Mouse (Mus musculus): Measurements from ENCODE around the gene Tsku. TPM values are rescaled to one million over a fixed set of nuclear protein-coding genes. Genes with fewer than 3 reads are reported as not detected.

Gene Tsku
- total RNA-seq, 4 experiments from 2014 or later, result 2.4 to 4.2 (median 2.9) TPM

DNA sequence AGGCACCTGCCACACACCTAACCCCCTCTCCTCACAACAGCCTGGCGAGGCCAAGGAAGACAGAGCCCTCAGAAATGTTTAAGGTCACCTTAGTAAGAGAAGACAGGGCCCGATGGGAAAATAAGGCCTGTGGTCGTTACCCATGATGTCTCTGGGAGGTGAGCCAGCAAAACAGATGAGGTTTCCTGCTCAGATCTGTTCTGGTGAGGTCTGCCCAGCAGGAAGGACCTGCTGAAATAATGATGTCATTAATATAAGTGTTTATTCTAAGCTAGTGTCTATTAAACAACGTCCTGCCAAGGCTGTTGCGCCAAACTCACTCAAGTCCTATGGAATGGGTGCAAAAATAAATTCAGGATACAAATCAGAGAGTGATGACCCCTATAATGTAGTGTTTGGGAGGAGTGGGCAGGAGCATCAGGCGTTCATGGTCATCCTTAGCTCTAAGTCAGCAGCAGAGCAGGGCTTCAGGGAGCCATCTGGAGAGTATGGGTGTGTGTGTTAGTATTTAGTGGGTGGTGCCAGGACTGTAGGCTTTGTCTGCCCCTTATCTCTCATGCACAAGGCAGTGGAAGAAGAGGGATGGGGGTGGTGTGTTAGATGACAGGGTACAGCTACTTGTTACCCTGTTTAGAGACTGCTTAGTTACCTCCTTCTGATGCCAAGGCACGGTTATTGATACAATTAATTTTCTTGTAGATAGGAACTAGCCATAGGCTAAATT, 31.3 kb downstream of the Tsku start:
- no peak for DNase-seq (ENCODE audit: low spot score in 2 of 2)

DNA sequence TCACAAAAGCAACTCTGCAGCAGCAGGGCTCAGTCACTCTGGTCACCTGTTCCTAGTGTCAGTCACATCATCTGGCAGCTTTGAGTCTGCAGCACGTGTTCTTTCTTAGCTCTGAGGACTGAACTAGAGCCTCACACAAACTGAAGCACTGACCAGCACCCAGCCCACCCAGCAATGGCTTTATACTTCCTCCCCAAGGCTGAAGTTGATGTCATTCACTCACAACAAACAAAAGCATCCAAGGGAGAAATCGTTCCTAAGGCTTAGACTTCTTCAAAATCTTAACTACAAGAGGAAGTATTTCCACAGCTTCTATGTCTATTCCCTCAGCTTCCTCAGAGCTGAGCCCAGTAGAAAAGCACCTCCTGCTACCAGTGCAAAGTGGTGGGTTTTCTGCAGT, 32.8 kb downstream of the Tsku start:
- no peak for DNase-seq (ENCODE audit: low spot score in 2 of 2)

DNA sequence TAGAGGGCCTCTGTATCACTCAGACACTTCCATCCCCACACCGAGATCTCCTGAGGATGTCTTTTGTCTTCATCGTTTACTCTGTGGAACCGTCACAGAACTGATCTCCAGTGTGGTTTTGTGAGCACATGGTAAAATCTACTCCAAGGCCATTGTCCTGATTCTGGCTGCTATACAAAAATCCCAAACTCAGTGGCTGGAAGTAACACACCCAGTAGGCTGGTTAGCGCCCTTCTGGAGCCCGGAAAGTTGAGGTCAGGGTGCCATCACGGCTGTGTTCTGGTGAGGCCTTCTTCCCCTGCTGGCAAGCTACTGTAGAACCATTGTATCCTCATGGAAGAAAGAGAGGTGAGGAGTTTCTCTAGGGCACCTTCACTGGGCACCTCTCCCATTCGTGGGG, 35.1 kb downstream of the Tsku start:
- DNase-seq (ENCODE audit: low spot score in 2 of 2), result no peak

- DNase-seq (ENCODE audit: low spot score in 2 of 2), result no peak
These were observed 36.9 kb downstream of the Tsku start for GRCm38 (mm10) chr7:98324228-98324627.

- no peak for DNase-seq (ENCODE audit: low spot score in 2 of 2)
These were observed 37.7 kb downstream of the Tsku start for GRCm38 (mm10) chr7:98323288-98324019.

DNA sequence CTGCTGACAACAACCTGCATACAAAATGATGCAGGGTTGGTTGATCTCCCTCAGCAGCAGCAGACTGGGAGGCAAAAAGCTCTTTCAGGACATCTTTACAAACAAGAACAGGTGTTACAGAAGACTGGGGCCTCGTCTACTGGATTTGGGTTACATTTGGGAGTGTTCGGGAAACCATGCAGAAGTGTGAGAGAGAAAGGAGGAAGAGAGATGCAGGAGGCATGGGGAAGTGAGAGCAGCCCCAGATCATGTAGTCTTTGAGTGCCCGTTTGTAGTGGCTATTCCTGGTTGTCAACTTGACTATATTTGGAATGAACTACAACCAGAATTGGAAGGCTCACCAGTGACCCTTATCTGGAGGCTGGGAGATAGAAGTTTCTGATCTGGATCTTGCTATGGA, 38.7 kb downstream of the Tsku start:
- no peak for DNase-seq (ENCODE audit: low spot score in 2 of 2)

GRCm38 (mm10) chr7:98321083-98321482, 40.0 kb downstream of the Tsku start, which contains the start of gene Acer3:
Acer3 (minus strand) TSS chr7:98321208.
- no peak for DNase-seq (ENCODE audit: low spot score in 2 of 2)

- DNase-seq (ENCODE audit: low spot score in 2 of 2), result no peak
These were observed 41.0 kb downstream of the Tsku start for GRCm38 (mm10) chr7:98320006-98320556.

- DNase-seq (ENCODE audit: low spot score in 2 of 2), result no peak
These were observed 44.6 kb downstream of the Tsku start for GRCm38 (mm10) chr7:98316568-98316967.

- DNase-seq (ENCODE audit: low spot score in 2 of 2), result no peak
These were observed 46.0 kb downstream of the Tsku start for GRCm38 (mm10) chr7:98315087-98315486.

DNA sequence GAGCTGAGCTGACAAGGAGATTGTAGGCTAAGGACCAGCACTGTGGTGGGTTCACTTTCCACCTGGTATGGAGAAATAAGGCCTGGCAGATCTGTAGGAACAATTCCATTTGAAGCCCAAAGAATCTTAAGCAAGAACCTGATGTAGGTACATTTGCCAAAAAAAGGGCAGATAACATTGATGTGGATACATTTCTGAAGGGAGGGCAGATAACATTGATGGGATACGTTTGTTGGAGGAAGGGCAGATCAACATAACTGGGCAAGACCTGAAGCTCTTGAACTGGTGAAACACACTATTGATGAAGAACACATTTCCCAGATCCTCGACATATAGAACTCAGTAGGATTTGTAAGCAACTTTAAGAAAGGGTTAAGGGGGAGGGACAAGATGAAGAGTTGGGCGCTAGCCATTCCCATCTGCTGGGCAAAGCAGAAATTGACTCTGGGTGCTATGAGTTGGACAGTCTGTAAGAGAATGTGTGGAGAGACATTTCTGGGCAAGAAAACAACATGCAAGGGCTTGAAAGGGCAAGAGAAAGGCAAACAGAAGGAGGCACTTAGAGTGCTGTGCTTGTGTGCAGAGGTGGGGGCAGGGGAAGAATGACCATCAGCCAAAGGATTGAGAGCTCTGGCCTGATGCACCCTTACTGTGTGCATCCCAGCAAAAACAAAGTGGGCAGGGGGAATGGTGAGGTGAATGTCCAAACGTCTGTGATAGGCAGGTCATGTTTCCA, 48.8 kb downstream of the Tsku start:
- DNase-seq (ENCODE audit: low spot score in 2 of 2), result no peak

DNA sequence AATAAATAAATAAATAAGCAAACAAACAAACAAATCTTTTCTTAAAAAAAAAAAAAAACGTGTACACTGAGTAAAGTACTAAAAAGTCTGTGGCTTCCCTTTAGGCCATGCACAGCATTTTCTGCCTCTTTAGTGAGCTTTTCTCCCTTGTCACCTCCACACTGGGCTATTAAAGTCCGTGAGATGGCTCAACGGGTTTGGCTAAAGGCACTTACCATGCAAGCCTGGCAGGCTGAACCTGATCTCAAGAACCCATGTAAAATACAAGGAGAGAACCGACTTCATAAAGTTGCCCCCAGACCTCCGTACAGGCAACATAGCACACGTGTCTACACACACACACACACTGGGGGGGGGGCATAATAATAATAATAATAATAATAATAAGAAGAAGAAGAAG, 50.9 kb downstream of the Tsku start:
- no peak for DNase-seq (ENCODE audit: low spot score in 2 of 2)

- peak; percentile 77 to 90 for DNase-seq (ENCODE audit: low spot score in 2 of 2)
These were observed 51.7 kb downstream of the Tsku start for GRCm38 (mm10) chr7:98309219-98310030.

DNA sequence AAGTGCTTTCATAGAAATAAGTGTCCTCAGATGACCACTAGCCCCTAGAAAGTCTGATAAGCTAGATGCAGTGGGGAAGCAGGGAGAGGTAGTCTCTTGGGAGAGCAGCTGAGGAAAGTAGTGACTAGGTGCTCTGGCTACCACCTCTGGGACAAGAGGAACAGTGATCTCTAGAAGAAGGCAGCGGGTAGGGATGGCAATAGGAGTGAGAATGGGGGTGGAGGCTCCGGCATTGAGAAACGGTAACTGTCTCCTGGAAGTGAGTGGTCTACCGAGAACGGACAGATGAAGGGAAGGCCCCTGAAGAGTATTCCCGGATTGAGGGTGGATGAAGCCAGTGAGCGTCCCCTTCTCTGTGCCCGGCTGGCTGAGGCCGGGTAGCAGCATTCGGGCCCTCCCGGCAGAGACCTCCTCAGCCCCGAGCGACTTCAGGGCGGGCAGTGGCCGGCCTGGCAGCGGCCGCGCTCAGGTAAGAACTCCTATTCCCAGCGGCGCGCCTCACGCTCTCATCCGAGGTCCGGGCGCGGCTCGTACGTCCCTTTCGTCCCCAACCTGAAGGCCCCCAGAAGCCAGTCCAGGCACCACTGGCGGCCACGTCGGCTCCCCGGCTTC, 52.4 kb downstream of the Tsku start:
- peak in 1 of 2 experiments; percentile 22 for DNase-seq (ENCODE audit: low spot score in 2 of 2)

- no peak for DNase-seq (ENCODE audit: low spot score in 2 of 2)
These were observed 53.1 kb downstream of the Tsku start for GRCm38 (mm10) chr7:98307921-98308606.

DNA sequence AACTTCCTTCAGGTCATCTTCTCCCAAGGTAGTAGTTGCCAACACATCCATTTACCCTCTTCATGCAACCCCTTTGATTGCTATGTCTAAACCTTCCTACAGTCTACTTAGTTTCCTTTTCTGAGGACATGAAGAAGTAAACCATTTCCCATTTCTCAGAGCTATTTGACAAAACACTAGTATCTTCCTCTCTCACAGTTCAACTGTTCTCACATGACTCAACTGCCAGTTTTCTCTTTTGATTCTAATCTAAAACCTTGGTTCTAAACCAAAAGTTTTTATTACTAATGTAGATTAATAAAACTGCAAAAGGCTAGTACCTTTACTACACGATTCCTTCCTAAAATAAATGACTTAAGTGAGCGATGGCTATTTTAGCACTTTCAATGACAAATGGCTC, 53.7 kb downstream of the Tsku start:
- DNase-seq (ENCODE audit: low spot score in 2 of 2), result no peak

Measured in left cerebral cortex, adult 8-10 months (tissue).